Mouse (Mus musculus) layer of hippocampus, postnatal 25 days (tissue): ENCODE measurements around the gene Prpsap1. TPM values are rescaled to one million over a fixed set of nuclear protein-coding genes. Genes with fewer than 3 reads are reported as not detected.

Experiments
- DNase-seq, 2 experiments: peaks; one replicate each; pipeline ENCODE4 v3.0.0; 2022; ENCODE audit warnings: mixed read lengths in 2 of 2, low spot score in 1 of 2; ENCODE audit errors: extremely low spot score in 1 of 2
- total RNA-seq, 2 experiments: library from RNA; stranded (reverse); gene quantifications; 2 replicates each; pipeline ENCODE4 v1.2.3; 2021

The Prpsap1 gene
- total RNA-seq: 10 to 100 TPM; 76.4 to 88.4 TPM

- no peak for DNase-seq
These were observed at the start of gene Prpsap1 for GRCm38 (mm10) chr11:116493795-116494252. TSS of gene Prpsap1 (minus strand) at chr11:116494202.

- peak in 1 of 2 experiments; percentile 48 for DNase-seq
These were observed 49.1 kb upstream of the Prpsap1 start for GRCm38 (mm10) chr11:116543110-116543509.

DNA sequence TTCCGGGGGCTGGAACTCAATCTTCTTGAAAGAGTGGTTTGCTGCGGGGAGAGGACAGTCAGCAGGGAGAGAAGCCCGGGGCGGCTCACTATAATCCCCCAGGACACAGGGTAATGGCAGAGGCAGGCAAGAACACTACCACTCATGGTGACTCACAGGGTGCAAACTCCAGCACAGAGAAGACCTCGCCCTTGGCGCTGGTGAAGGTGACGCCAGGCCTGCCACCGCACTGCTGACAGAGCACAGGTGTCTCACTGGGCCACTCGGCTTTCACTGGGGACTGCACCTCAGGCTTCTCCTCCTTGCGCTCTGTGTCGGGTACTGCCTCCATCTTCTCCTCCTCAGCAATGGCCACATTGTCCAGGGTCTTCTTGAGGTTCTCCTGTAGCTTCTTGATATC lies 47.2 kb upstream of the Prpsap1 start:
- DNase-seq: no peak

DNA sequence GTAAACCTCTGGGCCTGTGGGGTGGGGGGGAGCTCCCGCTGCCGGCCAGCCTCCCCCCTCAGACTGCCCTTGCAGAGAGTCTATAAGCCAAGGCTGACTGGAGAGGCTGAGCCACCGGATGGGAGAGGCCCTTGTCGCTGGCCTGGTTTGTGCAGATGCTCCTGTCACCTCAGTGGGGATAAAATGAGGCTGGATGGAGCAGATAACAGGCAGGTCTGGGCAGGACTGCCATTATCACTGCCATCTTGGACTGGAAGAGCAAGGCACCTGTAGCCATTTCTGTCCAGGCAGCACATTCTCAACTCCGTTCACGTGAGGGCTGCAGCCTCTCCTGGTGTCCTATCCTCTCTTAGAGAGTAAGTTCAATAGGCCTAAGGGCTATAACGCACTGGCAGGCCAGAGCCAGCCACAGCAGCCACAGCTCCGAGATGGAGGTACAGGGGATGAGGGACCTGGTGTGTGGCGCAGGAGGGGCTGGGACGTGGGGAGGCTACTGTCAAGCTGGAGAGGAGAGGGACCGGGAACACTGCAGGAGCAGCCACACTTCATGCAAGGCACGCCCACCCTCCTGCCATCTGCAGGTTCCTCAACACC lies 44.2 kb upstream of the Prpsap1 start:
- DNase-seq: no peak

GRCm38 (mm10) chr11:116537388-116537787 lies 43.4 kb upstream of the Prpsap1 start:
- no peak for DNase-seq

DNA sequence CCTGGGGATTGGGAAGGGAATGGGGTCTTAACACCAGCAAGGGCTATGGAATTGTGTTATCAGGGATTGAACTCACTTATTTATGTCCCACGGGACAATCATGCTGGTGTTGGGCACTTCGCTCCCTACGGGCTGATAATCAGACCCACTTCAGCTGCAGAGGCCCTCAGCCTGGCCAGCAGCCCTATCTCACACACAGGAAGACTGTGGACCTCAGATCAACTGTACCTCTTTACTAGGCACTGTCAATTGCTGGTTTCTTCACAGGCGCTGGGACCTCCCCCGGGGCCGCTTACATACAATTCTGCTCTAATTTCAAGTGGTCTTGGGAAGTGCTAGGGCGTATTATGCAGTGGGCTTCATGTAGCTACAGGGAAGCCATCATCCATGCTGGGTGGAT lies 42.7 kb upstream of the Prpsap1 start:
- no peak for DNase-seq

DNA sequence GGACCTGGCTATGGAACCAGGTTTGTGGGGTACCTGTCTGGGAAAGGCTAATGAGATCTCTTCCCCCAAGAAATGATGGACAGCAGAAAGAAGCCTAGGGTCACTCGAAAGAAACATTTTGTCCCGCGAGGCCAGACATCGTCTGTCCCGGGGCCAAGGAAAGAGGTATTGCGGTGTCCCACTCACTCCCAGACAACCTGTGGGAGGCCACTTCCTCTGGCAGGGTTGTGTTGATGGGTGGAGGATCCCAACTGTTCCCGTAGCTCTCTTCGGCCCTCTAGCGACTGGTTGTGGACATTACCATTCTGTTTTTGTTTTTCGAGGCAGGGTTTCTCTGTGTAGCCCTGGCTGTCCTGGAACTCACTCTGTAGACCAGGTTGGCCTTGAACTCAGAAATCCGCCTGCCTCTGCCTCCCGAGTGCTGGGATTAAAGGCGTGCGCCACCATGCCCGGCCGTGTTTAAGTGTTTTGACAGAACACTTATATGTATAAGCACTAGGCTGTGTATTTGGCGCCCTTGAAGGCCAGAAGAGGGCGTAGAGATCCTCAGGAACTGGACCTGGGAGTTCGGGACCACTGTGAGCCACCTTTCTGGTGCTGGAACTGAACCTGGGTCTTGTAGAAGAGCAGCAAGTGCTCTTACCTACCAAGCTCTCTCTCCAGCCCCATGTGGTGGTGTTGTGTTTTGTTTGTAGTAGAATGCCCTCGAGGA lies 40.3 kb upstream of the Prpsap1 start:
- DNase-seq: peak in 1 of 2 experiments; percentile 63

DNA sequence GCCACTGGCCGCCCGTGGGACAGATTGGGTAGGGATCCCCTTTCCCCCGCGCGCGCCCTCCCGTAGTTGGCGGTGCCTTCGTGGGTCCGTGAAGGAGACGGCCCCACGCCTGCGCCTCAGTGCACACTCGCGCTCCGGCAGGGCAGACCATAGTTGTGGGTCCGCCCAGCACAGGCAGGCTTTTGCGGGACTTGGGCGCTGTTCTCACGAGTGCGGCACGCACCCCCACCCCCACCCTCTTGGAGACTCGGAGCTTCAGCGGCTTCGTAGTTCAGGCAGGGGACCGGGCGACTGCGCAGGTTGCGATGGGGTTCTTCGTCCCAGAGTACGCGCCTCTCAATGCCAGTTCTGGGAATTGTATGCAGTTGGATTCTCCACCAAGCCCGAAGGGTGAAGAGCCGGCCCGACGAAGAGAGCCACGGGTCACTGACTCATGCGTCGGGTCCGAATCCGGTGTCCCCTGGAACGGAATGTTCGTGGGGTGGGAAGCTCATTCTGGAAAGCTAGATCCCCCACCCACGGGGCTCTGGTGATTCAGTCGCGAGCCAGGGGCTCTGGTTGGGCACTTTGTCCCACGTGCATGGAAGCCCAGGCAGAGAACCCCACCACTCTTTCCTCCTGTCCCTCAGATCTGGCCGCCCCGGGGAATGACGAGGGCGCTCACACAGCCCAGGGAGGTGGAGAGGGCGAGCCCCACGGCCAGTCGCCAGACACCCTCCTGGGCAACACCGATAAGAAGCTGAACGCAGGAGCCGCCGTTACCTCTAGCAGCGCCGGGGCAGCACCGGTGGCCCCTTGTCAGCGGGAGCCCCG lies 39.5 kb upstream of the Prpsap1 start:
- no peak for DNase-seq

GRCm38 (mm10) chr11:116532810-116533338 lies 38.9 kb upstream of the Prpsap1 start:
- no peak for DNase-seq

DNA sequence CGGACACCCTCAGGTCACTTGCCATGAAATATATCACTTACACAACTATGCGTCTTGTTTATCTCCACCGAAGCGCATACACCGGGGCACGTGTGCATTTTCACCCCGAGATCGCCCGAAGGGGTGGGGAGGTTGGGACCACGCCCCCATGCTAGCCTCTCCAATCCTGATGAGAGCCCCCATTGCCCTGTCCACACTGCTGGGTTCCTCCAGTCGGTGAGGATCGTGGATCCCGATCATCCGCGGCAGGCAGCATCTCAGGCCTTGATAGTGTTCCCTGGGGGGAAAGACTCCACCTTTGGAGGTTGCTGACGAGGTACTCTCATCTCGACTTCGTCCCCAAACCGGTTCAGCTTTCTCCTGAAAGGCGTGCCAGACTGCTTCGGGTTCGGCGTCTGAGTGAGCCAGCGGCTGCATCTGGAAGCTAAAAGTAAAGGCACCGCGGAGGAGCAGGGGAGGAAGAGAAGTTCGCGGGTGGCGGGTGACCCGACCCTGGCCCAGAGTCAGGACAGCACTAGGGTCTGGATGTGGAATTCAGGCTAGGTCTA lies 38.3 kb upstream of the Prpsap1 start:
- DNase-seq: no peak

DNA sequence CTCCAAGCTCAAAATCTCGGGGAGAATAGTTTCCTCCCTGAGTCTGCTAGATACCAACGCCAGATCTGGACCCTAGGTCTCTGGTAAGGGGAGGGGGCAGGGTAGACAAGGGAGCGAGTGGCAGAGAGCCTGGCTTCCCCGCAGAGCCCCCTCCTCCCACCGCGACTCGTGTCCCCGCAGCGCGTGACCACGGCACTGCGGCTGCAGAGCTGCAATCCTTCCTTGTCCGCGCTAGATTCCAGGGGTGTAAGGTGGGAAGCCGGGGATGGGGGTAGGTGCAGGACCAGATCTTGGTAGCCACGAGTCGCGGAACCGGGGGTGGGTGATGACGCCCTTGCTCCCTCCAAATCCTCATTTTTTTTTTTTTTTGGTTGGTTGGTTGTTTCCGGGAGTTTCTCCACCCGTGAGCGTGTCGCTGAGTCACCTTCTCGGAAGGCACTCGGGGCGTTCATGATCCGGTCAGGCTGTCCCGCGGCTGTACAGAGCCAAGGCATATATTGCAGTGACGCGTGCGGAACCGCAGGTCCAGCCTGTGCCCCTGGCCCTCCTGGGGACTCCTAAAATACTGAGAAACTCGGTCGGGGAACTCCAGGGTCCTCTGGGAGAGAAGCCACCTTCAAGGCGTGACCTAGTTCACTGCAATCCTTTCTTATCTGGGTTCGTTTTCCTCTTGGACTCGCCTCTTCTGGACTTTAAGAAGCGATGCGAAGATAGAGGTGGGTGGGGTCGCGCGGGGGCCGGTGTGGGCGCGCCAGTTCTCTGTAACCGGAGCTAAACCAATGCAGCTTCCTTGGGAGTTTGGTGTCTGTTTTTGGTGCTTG lies 37.6 kb upstream of the Prpsap1 start:
- DNase-seq: no peak

GRCm38 (mm10) chr11:116530187-116531147 lies 36.5 kb upstream of the Prpsap1 start, which contains the start of gene Sphk1:
TSS of gene Sphk1 (plus strand) at chr11:116530925.
- no peak for DNase-seq

DNA sequence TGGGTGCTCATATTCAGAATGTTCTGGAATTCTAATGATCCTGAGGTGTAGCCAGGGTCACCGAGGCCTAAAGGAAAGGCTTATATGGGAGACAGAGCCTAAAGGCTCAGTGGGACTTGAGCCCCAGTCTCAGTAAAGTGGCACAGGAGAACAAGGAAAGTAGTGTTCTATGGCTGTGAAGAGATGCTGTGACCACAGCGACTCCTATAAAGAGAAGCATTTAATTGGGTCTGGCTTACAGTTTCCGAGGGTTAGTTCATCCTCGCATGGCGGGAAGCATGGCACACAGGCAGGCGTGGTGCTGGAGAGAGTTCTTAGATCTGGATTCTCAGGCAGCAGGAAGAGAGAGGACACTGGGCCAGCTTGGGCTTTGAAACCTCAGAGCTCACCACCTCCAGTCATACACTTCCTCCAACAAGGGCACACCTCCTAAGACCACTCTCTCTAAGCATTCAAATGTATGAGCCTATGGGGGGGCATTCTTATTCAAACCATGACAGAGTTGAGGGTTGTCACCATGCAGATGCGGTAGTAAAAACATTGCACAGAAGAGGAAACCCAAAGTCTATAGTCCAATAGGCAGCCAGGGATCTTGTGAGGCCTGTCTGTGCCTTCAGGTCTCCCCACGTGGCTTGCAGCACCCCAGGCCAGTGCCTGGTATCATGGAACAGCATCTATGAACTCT lies 34.8 kb upstream of the Prpsap1 start:
- no peak for DNase-seq

GRCm38 (mm10) chr11:116523699-116524189 lies 29.7 kb upstream of the Prpsap1 start:
- DNase-seq: no peak

DNA sequence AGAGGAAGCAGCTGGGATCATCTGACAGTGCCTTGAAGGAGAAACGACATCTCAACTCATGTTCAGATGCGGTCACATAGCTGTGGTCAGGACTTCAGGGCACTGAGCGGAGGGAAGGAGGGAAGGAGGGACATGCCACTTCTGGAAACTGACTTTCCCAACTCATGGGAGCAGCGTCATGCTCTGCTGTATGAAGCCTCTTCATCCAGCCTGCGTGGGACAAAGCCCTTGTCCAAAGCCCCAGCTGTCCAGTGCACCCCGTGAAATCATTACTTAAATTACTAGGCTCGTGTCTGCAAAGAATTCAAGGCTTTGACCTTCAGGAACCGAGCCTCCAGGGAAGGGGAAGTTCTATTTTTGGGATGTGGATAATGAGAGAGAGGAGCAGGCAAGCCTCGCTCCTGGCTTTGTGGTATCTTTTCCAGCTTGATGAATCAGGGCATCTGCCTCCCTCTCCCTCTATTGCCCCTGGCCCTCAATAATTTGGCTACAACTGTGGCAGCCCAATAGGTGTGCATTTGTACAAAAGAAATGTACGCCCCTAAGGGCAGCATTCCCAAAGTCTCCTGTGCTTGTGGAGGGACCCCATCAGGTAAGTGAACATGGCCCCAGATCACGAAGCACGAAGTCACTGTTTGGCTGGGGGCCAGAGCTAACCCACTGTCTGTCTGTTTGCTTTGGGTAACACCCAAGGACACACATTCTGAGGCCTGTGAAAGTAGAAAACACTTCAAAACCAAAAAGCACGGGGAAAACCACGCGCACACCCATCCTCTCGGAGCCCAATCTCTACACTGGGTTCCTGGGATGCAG lies 29.1 kb upstream of the Prpsap1 start:
- DNase-seq: no peak

DNA sequence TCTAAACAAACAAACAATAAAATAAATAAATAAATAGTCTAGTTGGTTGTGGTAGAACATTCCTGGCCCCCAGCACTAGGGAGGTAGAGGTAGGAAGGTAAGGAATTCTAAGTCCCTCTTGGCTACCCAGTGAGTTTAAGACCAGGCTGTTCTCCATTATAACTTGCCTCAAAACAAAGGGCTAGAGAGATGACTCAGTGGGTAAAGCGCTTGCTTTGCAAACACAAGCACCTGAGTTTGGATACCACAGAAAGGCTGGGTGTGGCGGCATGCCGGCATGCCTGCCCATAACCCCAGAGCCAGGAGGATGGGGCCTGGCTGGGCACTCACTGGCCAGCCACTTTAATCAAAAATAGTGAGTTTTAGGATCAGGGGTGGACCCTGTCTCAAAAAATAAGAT lies 28.0 kb upstream of the Prpsap1 start:
- no peak for DNase-seq

GRCm38 (mm10) chr11:116521143-116521542 lies 27.1 kb upstream of the Prpsap1 start:
- no peak for DNase-seq
